Mouse (Mus musculus): ENCODE results near the gene Espl1. TPM values are rescaled to one million over a fixed set of nuclear protein-coding genes. Genes with fewer than 3 reads are reported as not detected.
A peak's percentile ranks its signal among the peaks of the same experiment; 100 is the strongest.

Espl1 gene
- total RNA-seq, 2 experiments from 2014 or later, result 1.7 to 2.1 TPM

GRCm38 (mm10) chr15:102279783-102280520 lies 16.1 kb upstream of the Espl1 start:
- DNase-seq (ENCODE audit: low spot score in 2 of 2), result no peak
- no peak for TF ChIP-seq CTCF (conservative IDR thresholded peaks at IDR 0.05)
- H3K27ac ChIP-seq, result peak overlapping the region; percentile 98
- peak overlapping the region; percentile 95 for H3K4me3 ChIP-seq

DNA sequence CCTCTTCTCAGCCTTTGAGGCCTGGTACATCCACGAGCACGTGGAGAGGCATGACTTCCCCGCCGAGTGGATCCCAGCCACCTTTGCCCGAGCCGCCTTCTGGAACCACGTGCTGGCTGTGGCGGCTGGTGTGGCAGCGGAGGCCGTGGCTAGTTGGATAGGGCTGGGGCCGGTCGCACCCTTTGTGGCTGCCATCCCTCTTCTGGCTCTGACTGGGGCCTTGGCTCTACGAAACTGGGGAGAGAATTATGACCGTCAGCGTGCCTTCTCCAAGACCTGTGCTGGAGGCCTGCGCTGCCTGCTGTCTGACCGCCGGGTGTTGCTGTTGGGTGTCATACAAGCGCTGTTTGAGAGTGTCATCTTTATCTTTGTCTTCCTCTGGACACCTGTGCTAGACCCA lies 15.4 kb upstream of the Espl1 start:
- Histone ChIP-seq H3K4me3 (peak overlapping the region; percentile 95; the same call in 1 of the 2 replicates), H3K27ac (peak overlapping the region; percentile 98; the same call in 1 of the 2 replicates)
- DNase-seq (ENCODE audit: low spot score in 2 of 2), result no peak

DNA sequence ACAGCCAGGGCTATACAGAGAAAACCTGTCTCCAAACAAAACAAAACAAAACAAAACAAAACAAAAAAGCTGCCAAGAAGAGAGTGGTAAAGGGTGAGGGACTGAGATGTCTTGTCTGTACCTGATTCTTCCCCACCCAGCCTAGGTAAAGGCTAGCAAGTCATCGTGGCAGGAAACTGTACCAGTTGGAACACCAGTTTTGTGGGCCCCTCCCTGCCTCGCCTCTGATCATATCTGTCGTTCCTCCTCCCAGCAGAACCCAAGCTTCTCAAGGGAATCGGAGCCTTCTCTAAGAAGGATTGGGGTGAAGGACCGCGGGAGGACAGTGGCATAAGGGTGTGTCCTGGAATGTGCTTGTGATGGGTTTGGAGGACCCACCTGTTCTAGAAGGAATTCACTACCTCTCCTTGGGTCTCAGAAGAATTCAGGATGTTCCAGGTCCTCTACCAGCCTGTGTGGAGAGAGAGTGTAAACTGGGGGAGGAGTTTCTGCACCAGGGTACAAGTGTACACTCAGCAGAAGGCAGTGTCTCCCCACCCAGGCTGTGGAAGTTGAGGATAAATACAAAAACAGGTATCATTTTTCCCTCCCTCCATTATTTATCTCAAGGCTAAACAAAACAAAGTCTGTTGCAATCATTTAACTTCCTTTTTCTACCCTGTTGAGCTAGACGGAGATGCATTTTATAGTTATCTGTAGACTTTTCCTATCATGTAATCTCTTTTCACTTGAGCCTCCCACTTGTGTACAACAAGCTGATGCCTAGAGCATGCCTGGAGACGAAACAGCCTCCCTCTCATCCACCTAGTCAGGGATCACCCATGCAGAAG lies 13.4 kb upstream of the Espl1 start:
- TF ChIP-seq CTCF (conservative IDR thresholded peaks at IDR 0.05), result no peak

More for the DNA sequence above, 15.4 kb upstream of the Espl1 start:
- TF ChIP-seq CTCF (conservative IDR thresholded peaks at IDR 0.05), result no peak

DNA sequence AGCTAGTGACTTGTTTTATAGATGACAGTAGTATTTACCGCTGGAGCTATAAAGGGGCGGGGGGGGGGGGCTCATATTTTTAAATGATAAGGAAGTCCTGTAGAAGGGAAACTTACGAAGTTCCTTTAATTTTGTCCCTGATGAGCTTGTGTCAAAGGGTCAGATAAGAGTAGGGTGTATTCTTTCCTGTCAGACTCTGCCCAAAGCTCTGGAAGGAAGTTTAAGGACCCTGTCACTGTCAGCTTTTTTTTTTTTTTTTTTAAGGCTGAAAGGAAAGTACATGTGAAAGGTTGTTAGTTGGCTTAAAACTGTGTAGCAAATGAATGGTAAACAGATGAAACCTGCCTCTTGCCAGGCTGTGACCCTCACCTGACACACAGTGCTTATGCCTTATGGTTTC lies 12.4 kb upstream of the Espl1 start:
- Histone ChIP-seq H3K27ac (no peak overlapping the region), H3K4me3 (no peak overlapping the region)
- no peak for TF ChIP-seq CTCF (conservative IDR thresholded peaks at IDR 0.05)
- no peak for DNase-seq (ENCODE audit: low spot score in 2 of 2)

More for the DNA sequence above, 13.4 kb upstream of the Espl1 start:
- no peak for DNase-seq (ENCODE audit: low spot score in 2 of 2)
- Histone ChIP-seq H3K27ac (no peak overlapping the region), H3K4me3 (no peak overlapping the region)

- peak; percentile 88 for TF ChIP-seq CTCF (conservative IDR thresholded peaks at IDR 0.05)
- DNase-seq (ENCODE audit: low spot score in 2 of 2), result peak in 1 of 2 experiments; percentile 50
- no peak overlapping the region for H3K4me3 ChIP-seq
- H3K27ac ChIP-seq, result no peak overlapping the region
Observed at GRCm38 (mm10) chr15:102287395-102287794, 8.7 kb upstream of the Espl1 start.

GRCm38 (mm10) chr15:102296368-102297006 lies 421 bp downstream of the Espl1 start:
- no peak for DNase-seq (ENCODE audit: low spot score in 2 of 2)
- Histone ChIP-seq H3K4me3 (peak overlapping the region; percentile 75), H3K27ac (no peak overlapping the region)
- TF ChIP-seq CTCF (conservative IDR thresholded peaks at IDR 0.05), result no peak

GRCm38 (mm10) chr15:102302542-102302941 lies 6.5 kb downstream of the Espl1 start:
- DNase-seq (ENCODE audit: low spot score in 2 of 2), result no peak
- no peak for TF ChIP-seq CTCF (conservative IDR thresholded peaks at IDR 0.05)
- Histone ChIP-seq H3K27ac (no peak overlapping the region), H3K4me3 (no peak overlapping the region)

DNA sequence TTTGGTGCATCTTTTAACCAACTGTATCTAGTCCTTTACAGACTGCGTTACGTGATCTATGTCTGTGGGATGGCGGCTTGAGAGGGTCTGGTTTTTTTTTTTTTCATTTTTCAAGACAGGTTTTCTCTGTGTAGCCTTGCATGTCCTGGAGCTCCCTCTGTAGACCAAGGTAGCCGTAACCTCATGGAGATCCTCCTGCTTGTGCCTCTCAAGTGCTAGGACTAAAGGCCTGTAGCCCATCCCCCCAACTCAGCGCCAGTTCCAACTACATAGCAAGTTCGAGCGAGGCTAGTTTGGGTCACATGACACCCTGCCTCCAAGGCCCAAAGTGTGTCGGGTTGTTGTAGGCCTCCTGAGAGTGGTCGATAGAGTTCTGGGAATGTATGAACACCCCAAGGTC lies 12.7 kb downstream of the Espl1 start:
- no peak for DNase-seq (ENCODE audit: low spot score in 2 of 2)
- no peak overlapping the region for H3K4me3 ChIP-seq
- no peak overlapping the region for H3K27ac ChIP-seq
- TF ChIP-seq CTCF (conservative IDR thresholded peaks at IDR 0.05), result no peak

GRCm38 (mm10) chr15:102310074-102310845 lies 14.2 kb downstream of the Espl1 start:
- no peak for TF ChIP-seq CTCF (conservative IDR thresholded peaks at IDR 0.05)
- no peak overlapping the region; the same call in 1 of the 2 replicates for H3K27ac ChIP-seq
- no peak overlapping the region for H3K4me3 ChIP-seq
- DNase-seq (ENCODE audit: low spot score in 2 of 2), result peak in 1 of 2 experiments; percentile 46

DNA sequence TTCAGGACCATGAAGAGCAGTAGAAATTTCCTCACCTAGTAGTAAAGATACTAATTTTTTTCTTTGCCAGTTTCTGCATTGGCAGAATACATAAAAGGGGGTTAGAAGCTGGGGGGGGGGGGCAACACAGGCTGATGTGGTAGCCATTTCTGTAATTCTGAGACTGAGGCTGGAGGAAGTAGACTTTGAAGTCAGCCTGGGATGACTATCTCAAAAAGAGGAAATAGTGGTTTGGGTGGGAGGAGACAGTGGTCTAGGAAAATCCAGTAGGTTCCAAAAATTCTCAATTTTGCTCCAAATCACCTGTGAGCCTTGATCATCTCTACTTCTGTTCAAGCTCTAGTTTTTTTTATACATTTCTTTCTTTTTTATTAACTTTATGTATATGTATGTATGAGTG lies 15.4 kb downstream of the Espl1 start:
- TF ChIP-seq CTCF (conservative IDR thresholded peaks at IDR 0.05), result no peak
- H3K4me3 ChIP-seq, result no peak overlapping the region
- DNase-seq (ENCODE audit: low spot score in 2 of 2), result no peak
- H3K27ac ChIP-seq, result no peak overlapping the region

GRCm38 (mm10) chr15:102315292-102315691 lies 19.2 kb downstream of the Espl1 start:
- TF ChIP-seq CTCF (conservative IDR thresholded peaks at IDR 0.05), result no peak
- peak overlapping the region; percentile 28; the same call in 1 of the 2 replicates for H3K27ac ChIP-seq
- no peak for DNase-seq (ENCODE audit: low spot score in 2 of 2)
- no peak overlapping the region for H3K4me3 ChIP-seq

- TF ChIP-seq CTCF (conservative IDR thresholded peaks at IDR 0.05), result peak; percentile 89
- DNase-seq (ENCODE audit: low spot score in 2 of 2), result peak; percentile 49 to 73
- Histone ChIP-seq H3K27ac (0 out of 2 replicates have a peak overlapping the region, but pooled peaks have one; percentile 28), H3K4me3 (no peak overlapping the region)
Observed at GRCm38 (mm10) chr15:102316263-102316662, 20.2 kb downstream of the Espl1 start.
